Mouse (Mus musculus) embryonic fibroblast, embryonic 13.5 days (primary cell): ENCODE data around the gene Tmem266.

Experiments
- CTCF ChIP-seq: IDR thresholded peaks from 2 replicates; pipeline ENCODE4 v1.5.1; 2011; ENCODE audit warnings: mild to moderate bottlenecking, control low read depth, low read length, moderate library complexity, borderline replicate concordance; ENCODE audit not compliant: insufficient read depth
- POLR2A ChIP-seq: IDR thresholded peaks from 2 replicates; pipeline ENCODE4 v1.6.1; 2011; ENCODE audit warnings: low read depth, mild to moderate bottlenecking, control low read depth, low read length, moderate library complexity

GRCm38 (mm10) chr9:55325061-55325460, 1.7 kb upstream of the Tmem266 start:
- TF ChIP-seq POLR2A (no peak), CTCF (no peak)
